Mouse (Mus musculus): ENCODE measurements at regions not wholly inside any gene's neighbourhood (a gene's known extent, or its start where the extent isn't known, plus 50 kb on each side); places are given as distances from the start of the nearest gene placed in this dataset.

DNA sequence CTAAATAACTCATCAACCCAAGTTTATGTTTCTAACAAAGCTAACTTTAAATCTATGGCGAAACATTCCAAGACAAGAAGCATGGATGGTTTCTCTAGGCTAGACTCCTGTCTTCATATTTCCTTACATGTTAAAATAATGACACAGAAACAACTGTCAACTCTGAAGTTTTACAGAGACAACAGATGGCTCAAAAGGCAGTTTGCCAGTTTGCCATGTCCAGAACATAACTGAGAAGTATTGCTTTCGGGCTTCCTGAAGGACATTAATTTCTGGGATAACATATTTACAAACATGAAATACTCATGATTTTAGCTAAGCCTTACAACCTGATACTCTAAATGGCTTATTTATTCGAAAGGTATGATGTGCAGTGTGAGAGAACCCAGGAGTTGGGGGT lies 1002.2 kb downstream of the Rapgef2 start:
- Histone ChIP-seq H3K27me3 (ENCODE audit: control insufficient read depth, insufficient read depth, low read length) (no peaks in the 10 kb centered on the region), H3K4me2 (ENCODE audit: low read depth, low read length) (no peak overlapping the region), H3K36me3 (ENCODE audit: control insufficient read depth, insufficient read depth) (no peaks in the 10 kb centered on the region), H3K9ac (ENCODE audit: low read length) (no peak overlapping the region), H3K9me3 (replicated peaks; ENCODE audit: control insufficient read depth, low read length) (no peaks in the 10 kb centered on the region), H3K27ac (ENCODE audit: low read length) (no peak overlapping the region), H3K4me3 (ENCODE audit: low read length) (no peak overlapping the region), H3K4me1 (ENCODE audit: control insufficient read depth, insufficient read depth, low read length) (no peaks in the 10 kb centered on the region)
- 76% methylated on average over 3 of the region's 3 CpGs for WGBS
- no peak for ATAC-seq (replicated peaks; ENCODE audit: extremely low read depth, insufficient read depth, low FRiP score)

DNA sequence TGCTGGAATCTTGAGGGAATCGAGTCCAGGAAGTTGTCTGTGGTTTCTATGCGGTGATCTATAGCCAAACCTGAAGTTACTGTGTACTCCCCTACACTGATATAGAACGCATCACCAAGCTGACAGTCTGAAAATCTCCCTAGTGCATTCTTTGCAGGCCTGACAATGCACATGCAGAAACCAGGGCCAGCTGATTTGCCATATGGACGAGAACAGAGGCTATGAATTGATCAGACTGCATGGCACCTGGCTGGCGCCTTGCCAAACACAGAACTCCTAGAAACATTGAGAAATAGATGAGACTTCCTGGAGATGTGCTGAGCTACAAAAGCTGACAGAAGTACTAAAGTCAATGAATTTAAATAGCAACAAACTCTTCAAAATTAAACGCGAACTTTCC lies 1049.4 kb downstream of the Rapgef2 start:
- Histone ChIP-seq H3K4me2 (ENCODE audit: low read depth, low read length) (no peak overlapping the region), H3K4me1 (ENCODE audit: control insufficient read depth, insufficient read depth, low read length) (no peaks in the 10 kb centered on the region), H3K4me3 (ENCODE audit: low read length) (no peak overlapping the region), H3K27ac (ENCODE audit: low read length) (no peak overlapping the region), H3K9ac (ENCODE audit: low read length) (no peak overlapping the region), H3K27me3 (ENCODE audit: control insufficient read depth, insufficient read depth, low read length) (no peaks in the 10 kb centered on the region), H3K36me3 (ENCODE audit: control insufficient read depth, insufficient read depth) (no peaks in the 10 kb centered on the region), H3K9me3 (replicated peaks; ENCODE audit: control insufficient read depth, low read length) (no peaks in the 10 kb centered on the region)
- no peak for ATAC-seq (replicated peaks; ENCODE audit: extremely low read depth, insufficient read depth, low FRiP score)
- 74% methylated on average over 7 of the region's 7 CpGs for WGBS

DNA sequence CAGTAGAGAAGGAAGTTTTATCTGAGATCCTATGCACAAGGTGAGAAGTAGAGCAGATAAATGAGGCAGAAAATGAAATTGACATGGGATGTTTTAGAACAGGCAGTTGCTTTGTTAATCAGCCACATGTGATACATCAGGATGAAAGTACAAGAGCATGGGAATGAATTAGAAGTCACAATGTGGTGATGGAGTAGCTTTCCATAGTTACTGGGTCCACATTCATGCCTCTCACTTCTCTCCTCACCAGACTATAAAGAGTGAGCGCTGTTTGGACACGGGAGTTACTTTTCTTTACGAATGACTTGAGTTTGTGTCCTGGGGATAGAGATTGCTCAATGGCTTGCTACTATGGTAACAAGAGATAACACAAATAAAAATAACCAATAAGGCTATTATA lies 1076.6 kb downstream of the Rapgef2 start:
- Histone ChIP-seq H3K27ac (ENCODE audit: low read length) (no peak overlapping the region), H3K27me3 (ENCODE audit: control insufficient read depth, insufficient read depth, low read length) (no peaks in the 10 kb centered on the region), H3K36me3 (ENCODE audit: control insufficient read depth, insufficient read depth) (no peaks in the 10 kb centered on the region), H3K9ac (ENCODE audit: low read length) (no peak overlapping the region), H3K9me3 (replicated peaks; ENCODE audit: control insufficient read depth, low read length) (no peaks in the 10 kb centered on the region), H3K4me3 (ENCODE audit: low read length) (no peak overlapping the region), H3K4me2 (ENCODE audit: low read depth, low read length) (no peak overlapping the region), H3K4me1 (ENCODE audit: control insufficient read depth, insufficient read depth, low read length) (no peaks in the 10 kb centered on the region)
- WGBS, result 52% methylated on average over 3 of the region's 3 CpGs
- ATAC-seq (replicated peaks; ENCODE audit: extremely low read depth, insufficient read depth, low FRiP score), result no peak

DNA sequence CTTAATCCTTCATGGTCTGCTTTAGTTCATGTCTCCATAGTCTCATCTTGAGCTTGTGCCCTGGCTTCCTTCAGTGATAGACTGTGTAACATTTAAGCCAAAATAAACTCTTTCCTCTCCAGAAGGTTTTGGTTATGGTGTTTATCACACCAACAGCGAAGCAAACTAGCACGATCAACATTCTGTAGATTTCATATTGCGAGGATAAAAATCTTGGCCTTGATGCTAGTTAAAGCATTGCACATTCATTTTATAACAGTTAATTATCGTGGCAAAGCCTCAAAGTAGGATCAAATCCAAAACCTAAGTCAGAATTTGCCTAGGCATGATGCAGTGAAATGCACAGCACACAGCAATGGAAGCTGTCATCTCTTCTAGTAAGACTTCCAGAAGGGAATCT lies 1123.7 kb downstream of the Rapgef2 start:
- Histone ChIP-seq H3K4me3 (ENCODE audit: low read length) (no peak overlapping the region), H3K27me3 (ENCODE audit: control insufficient read depth, insufficient read depth, low read length) (no peaks in the 10 kb centered on the region), H3K36me3 (ENCODE audit: control insufficient read depth, insufficient read depth) (no peaks in the 10 kb centered on the region), H3K4me2 (ENCODE audit: low read depth, low read length) (no peak overlapping the region), H3K4me1 (ENCODE audit: control insufficient read depth, insufficient read depth, low read length) (no peaks in the 10 kb centered on the region), H3K9me3 (replicated peaks; ENCODE audit: control insufficient read depth, low read length) (no peaks in the 10 kb centered on the region), H3K9ac (ENCODE audit: low read length) (no peak overlapping the region), H3K27ac (ENCODE audit: low read length) (no peak overlapping the region)
- no peak for ATAC-seq (replicated peaks; ENCODE audit: extremely low read depth, insufficient read depth, low FRiP score)
- 72% methylated on average over 4 of the region's 4 CpGs for WGBS

DNA sequence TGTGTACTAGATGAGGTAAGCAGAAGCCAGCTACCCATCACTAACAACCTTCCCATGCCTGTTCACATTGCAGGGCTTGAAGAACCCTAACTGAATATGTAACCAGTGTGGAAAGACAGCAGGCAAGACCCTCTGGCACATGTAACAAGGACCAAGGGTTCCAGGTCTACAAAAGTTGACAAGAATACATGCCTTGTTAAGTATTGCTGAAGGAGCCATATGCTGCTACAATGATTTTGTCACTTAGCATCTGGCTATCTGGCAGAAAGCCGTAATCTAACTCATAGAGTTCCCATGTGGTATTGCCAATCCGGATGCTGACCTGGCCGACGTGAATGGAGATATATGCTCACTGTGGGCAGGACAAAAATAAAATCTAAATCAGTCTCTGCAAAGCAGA lies 1127.9 kb downstream of the Rapgef2 start:
- no peak overlapping the region for H3K9ac ChIP-seq (ENCODE audit: low read length)
- no peaks in the 10 kb centered on the region for H3K4me1 ChIP-seq (ENCODE audit: control insufficient read depth, insufficient read depth, low read length)
- no peak overlapping the region for H3K4me3 ChIP-seq (ENCODE audit: low read length)
- H3K9me3 ChIP-seq (replicated peaks; ENCODE audit: control insufficient read depth, low read length), result no peaks in the 10 kb centered on the region
- H3K27ac ChIP-seq (ENCODE audit: low read length), result no peak overlapping the region
- ATAC-seq (replicated peaks; ENCODE audit: extremely low read depth, insufficient read depth, low FRiP score), result no peak
- WGBS, result 81% methylated on average over 4 of the region's 4 CpGs
- H3K27me3 ChIP-seq (ENCODE audit: control insufficient read depth, insufficient read depth, low read length), result no peaks in the 10 kb centered on the region
- H3K36me3 ChIP-seq (ENCODE audit: control insufficient read depth, insufficient read depth), result no peaks in the 10 kb centered on the region
- no peak overlapping the region for H3K4me2 ChIP-seq (ENCODE audit: low read depth, low read length)
